Mouse (Mus musculus) liver, adult 2 months (tissue): Measurements from ENCODE around the gene Ubtd1. TPM values are rescaled to one million over a fixed set of nuclear protein-coding genes. Genes with fewer than 3 reads are reported as not detected.

Experiments used
- DNase-seq: peaks from one replicate; pipeline ENCODE4 v3.0.0-alpha.2; 2011; ENCODE audit warnings: low read depth, low spot score; ENCODE audit errors: extremely low read depth
- H3K27ac ChIP-seq: fragments of 200-500 bp; replicated peaks from 2 replicates; pipeline ENCODE4 v1.5.1; 2012; ENCODE audit warnings: low read depth, mild to moderate bottlenecking, control low read depth, inconsistent platforms, low read length; ENCODE audit not compliant: insufficient read depth
- H3K27me3 ChIP-seq: fragments of 200-500 bp; 2 replicates; pipeline ENCODE4 v1.6.1; 2012; ENCODE audit warnings: mild to moderate bottlenecking, moderate library complexity, low read length, inconsistent platforms; ENCODE audit not compliant: control insufficient read depth, insufficient read depth
- H3K36me3 ChIP-seq: fragments of 200-500 bp; 2 replicates; pipeline ENCODE4 v1.6.1; 2012; ENCODE audit warnings: low read length, inconsistent platforms; ENCODE audit not compliant: control insufficient read depth, insufficient read depth
- H3K4me1 ChIP-seq: fragments of 200-500 bp; 2 replicates; pipeline ENCODE4 v1.6.1; 2011; ENCODE audit warnings: low read length; ENCODE audit not compliant: control insufficient read depth, insufficient read depth
- H3K4me3 ChIP-seq: fragments of 200-500 bp; 2 replicates; pipeline ENCODE4 v1.5.1; 2011; ENCODE audit warnings: low read depth, mild to moderate bottlenecking, control low read depth, low read length, moderate library complexity; ENCODE audit not compliant: insufficient read depth
- H3K79me2 ChIP-seq: fragments of 200-500 bp; 2 replicates; pipeline ENCODE4 v1.6.1; 2012; ENCODE audit warnings: inconsistent platforms, mild to moderate bottlenecking, low read length, moderate library complexity; ENCODE audit not compliant: control insufficient read depth, insufficient read depth
- H3K9ac ChIP-seq: fragments of 200-500 bp; 2 replicates; pipeline ENCODE4 v1.6.1; 2012; ENCODE audit warnings: low read depth, mild to moderate bottlenecking, control low read depth, inconsistent platforms, low read length
- CTCF ChIP-seq: fragments of 200-500 bp; IDR thresholded peaks from 2 replicates; pipeline ENCODE4 v1.5.1; 2011; ENCODE audit warnings: low read depth, low read length, control low read depth
- POLR2A ChIP-seq: fragments of 200-500 bp; IDR thresholded peaks from 2 replicates; pipeline ENCODE4 v1.6.1; 2011; ENCODE audit warnings: low read length, control low read depth; ENCODE audit not compliant: insufficient read depth; ENCODE audit errors: extremely low read depth
- WGBS: fragments of 180-500 bp; shearing (Covaris S2); methylation state at CpG from one replicate; pipeline ENCODE4 v1.1.7; 2018; 5-methylcytosine and 5-hydroxymethylcytosine counted together
- polyA plus RNA-seq: library from polyadenylated mRNA; depleted of rRNA; stranded (reverse); fragments of >200 nt; gene quantifications from 2 replicates; pipeline ENCODE4 v1.2.3, GENCODE M21; 2012
- total RNA-seq: library from RNA; depleted of rRNA; stranded (reverse); fragments of >200 nt; gene quantifications from 2 replicates; pipeline ENCODE4 v1.2.3, GENCODE M21; 2014

The Ubtd1 gene
- total and polyA plus RNA-seq, 2 experiments: 4.6 to 15.3 TPM

GRCm38 (mm10) chr19:41995483-41995882 is 13.9 kb downstream of the Ubtd1 start:
- TF ChIP-seq CTCF: no peak
- no peak for TF ChIP-seq POLR2A
- Histone ChIP-seq H3K27ac (no peak overlapping the region), H3K27me3 (no peaks in the 10 kb centered on the region), H3K4me3 (no peak overlapping the region), H3K4me1 (peaks cover 11% of the 10 kb centered on the region), H3K79me2 (peaks cover 47% of the 10 kb centered on the region; the same call in 1 of the 2 replicates), H3K36me3 (no peaks in the 10 kb centered on the region), H3K9ac (no peak overlapping the region)
- DNase-seq: no peak
- 80% methylated on average over 1 of the region's 1 CpGs for WGBS

GRCm38 (mm10) chr19:41997090-41997489 is 15.5 kb downstream of the Ubtd1 start:
- no peaks in the 10 kb centered on the region for H3K36me3 ChIP-seq
- no peak for DNase-seq
- TF ChIP-seq CTCF (no peak), POLR2A (no peak)
- H3K27me3 ChIP-seq: no peaks in the 10 kb centered on the region
- H3K4me1 ChIP-seq: peaks cover 9% of the 10 kb centered on the region
- no peak overlapping the region for H3K27ac ChIP-seq
- WGBS: 93% methylated on average over 10 of the region's 10 CpGs
- H3K9ac ChIP-seq: no peak overlapping the region
- peaks cover 39% of the 10 kb centered on the region; the same call in 1 of the 2 replicates for H3K79me2 ChIP-seq
- H3K4me3 ChIP-seq: no peak overlapping the region

- 82% methylated on average over 9 of the region's 9 CpGs for WGBS
- peak overlapping the region; percentile 7 for H3K27ac ChIP-seq
Observed at GRCm38 (mm10) chr19:41998770-41999548, 17.4 kb downstream of the Ubtd1 start.

GRCm38 (mm10) chr19:41999688-42000283 is 18.2 kb downstream of the Ubtd1 start:
- H3K36me3 ChIP-seq: no peaks in the 10 kb centered on the region
- DNase-seq: peak; percentile 44
- H3K9ac ChIP-seq: no peak overlapping the region
- 73% methylated on average over 4 of the region's 4 CpGs for WGBS
- H3K79me2 ChIP-seq: peaks cover 30% of the 10 kb centered on the region; the same call in 1 of the 2 replicates
- peaks cover 9% of the 10 kb centered on the region for H3K4me1 ChIP-seq
- no peak for TF ChIP-seq POLR2A
- no peak for TF ChIP-seq CTCF
- no peak overlapping the region for H3K4me3 ChIP-seq
- H3K27ac ChIP-seq: peak overlapping the region; percentile 25
- H3K27me3 ChIP-seq: no peaks in the 10 kb centered on the region

More at GRCm38 (mm10) chr19:41998770-41999548, 17.4 kb downstream of the Ubtd1 start:
- Histone ChIP-seq H3K79me2 (peaks cover 35% of the 10 kb centered on the region; the same call in 1 of the 2 replicates), H3K4me3 (no peak overlapping the region), H3K9ac (no peak overlapping the region), H3K36me3 (no peaks in the 10 kb centered on the region), H3K27me3 (no peaks in the 10 kb centered on the region), H3K4me1 (peaks cover 9% of the 10 kb centered on the region)
- TF ChIP-seq CTCF (no peak), POLR2A (no peak)
- no peak for DNase-seq

GRCm38 (mm10) chr19:42000446-42000958 is 18.9 kb downstream of the Ubtd1 start:
- Histone ChIP-seq H3K27me3 (no peaks in the 10 kb centered on the region), H3K9ac (no peak overlapping the region), H3K27ac (peak overlapping the region; percentile 25; the same call in 1 of the 2 replicates), H3K36me3 (no peaks in the 10 kb centered on the region), H3K79me2 (peaks cover 26% of the 10 kb centered on the region; the same call in 1 of the 2 replicates), H3K4me1 (peaks cover 9% of the 10 kb centered on the region), H3K4me3 (no peak overlapping the region)
- WGBS: 63% methylated on average over 4 of the region's 4 CpGs
- no peak for DNase-seq
- TF ChIP-seq POLR2A (no peak), CTCF (no peak)
